Mouse (Mus musculus): ENCODE data around the gene Ltb4r1.

GRCm38 (mm10) chr14:55758363-55758784 lies 7.4 kb upstream of the Ltb4r1 start, which contains the start of gene Cideb:
- TF ChIP-seq CTCF (IDR thresholded peaks at IDR 0.05; ENCODE audit: insufficient read depth, low read length) (peak; percentile 56), POLR2A (IDR thresholded peaks at IDR 0.05; ENCODE audit: borderline replicate concordance, extremely low read depth, low read depth, low read length) (no peak)

All from lung, adult 2 months (tissue).